Mouse (Mus musculus): ENCODE measurements around the gene 1110012L19Rik. TPM values are rescaled to one million over a fixed set of nuclear protein-coding genes. Genes with fewer than 3 reads are reported as not detected.
A peak's percentile ranks its signal among the peaks of the same experiment; 100 is the strongest.
"Not testable (repeated sequence)": the region's sequence is repeated elsewhere in the genome, so short reads cannot be mapped to it uniquely, and the experiment has no call there.

Gene 1110012L19Rik
- total RNA-seq (2021) = 10 to 100 TPM; 11.1 to 13.2 TPM

DNA sequence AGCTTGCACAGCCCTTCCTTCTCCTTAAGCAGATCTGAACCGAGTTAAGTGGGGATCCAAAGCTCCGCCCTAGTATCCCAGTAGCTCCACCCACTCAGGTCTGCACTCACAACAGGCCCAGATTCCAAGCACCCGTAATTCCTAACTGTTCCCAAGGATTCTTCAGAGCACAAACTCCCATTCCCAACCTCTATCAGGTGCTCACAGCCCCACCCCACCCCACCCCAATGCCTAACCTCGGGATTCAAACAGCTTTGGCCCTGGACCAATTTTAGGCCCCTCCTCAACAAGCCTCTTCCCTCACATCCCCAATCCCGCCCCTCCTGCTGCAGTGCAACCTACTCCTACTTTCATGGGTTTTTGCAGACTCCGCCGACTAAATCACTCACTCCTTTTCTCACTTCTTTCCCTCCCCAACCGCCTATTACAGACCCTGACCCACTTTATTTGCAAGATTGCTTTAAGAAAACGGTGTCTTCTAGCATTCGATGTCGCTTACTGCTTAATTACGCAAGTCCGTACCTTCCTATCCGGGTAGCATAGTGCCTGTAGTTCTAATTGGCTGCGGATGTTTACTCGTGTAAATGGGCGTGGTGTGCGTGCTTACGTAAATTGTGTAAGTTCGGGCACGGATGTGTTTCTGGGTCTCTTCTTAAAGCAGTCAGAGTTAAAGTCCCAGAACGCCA, at the start of gene 1110012L19Rik:
1110012L19Rik (plus strand) TSS at position 602 of the 686 bp plus-strand sequence.
- peak; percentile 63 for DNase-seq

DNA sequence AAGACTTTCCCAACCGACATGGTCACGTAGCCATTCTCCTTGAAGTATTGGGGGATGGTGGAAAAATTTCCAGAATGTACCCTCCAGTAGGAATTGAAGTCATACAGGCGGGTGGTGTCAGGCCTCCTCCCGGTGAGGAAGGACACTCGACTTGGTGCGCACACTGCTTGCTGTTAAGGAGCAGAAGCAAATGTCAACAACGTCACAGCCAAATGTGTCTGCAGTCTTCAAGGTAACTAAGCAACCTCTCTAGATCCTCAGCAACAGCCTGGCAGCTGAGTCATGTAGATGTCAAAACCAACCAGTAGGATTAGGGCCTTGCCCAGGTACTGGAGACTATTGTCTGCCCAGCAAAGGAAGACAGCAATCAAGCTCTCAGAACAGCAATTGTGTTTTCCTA, 22.7 kb upstream of the 1110012L19Rik start:
- no peak for DNase-seq

DNA sequence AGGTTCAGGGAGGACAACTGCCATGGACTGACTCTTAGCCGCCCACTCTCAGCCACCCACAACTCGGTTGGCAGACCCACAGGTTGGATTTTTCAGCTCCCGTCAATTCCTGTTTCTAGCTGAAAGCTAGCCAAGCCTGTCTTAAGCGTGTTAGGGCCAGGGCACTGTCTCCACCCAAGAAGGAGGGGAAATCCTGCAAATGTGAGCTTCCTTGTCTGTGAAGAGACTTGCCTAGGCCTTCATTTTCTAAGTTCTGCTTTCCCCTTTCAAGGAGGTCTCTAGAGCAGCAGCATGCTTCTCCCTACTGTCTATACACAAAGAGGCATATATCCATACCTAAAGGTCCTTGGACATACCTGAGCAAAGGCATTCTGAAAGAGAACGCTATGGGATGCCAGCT, 22.2 kb upstream of the 1110012L19Rik start:
- DNase-seq = no peak

DNA sequence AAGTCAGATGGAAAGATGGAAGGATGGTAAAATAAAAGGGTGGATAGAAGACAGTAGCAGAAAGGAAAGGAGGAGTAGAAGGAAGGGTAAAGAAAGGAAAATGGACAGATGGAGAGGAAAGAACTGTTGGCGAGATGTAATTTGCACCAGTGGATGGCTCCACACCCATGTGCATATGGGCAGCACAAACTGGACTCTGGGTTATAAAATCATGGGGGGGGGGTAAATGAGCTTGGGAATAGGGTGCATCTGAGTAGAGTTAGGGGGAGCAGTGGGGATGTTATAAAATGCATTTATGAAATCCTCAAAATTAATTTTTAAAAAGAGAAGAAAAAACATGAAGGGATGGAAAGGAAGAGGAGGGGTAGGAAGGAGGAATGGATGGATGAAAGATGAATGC, 21.5 kb upstream of the 1110012L19Rik start:
- no peak for DNase-seq

DNA sequence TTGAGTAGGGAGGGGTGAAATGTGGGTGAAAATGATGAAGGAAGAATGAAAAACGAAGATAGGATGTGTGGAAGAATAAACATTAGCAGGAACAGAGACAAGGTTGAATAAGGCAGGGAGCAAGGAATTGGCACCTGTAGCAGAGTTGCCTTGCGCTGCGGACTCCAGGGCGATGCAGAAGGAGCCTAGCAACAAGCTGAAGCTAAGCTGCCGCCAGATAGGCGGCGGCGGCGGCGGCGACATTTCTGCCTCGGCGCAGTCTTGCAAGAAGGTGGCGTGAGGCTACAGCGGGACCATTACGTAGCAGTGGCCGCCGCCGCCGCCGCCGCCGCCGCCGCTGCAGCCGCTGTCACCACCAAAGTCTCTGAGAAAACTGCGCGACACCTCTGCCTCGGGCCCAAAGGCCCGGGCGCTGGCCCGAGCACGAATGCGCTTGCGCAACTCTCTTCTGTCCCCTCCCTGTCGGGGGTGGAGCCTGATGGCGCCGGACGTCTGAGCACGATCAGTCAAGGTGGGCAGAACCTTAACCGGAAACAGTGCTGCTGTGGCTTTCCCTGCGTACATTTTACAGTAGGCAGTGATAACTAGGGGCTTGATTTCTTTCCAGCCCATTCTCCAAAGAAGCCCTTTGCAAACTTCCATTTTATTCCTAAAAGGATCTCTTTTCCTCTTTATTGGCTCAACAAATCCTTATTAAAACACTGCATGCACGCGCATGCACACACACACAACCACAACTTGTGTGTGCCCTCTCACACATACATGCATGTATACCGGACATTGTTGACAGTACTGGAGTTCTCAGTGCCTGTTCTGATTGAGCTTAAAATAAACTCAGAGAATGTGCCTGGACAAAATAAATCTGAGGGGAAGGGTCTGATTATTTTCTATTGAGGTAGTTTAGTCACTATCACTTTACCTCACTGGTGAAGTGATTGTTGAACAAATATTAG, 20.7 kb upstream of the 1110012L19Rik start, which contains the start of gene Ids:
Ids (minus strand) TSS at position 424 of the 953 bp plus-strand sequence.
- peak; percentile 88 for DNase-seq

DNA sequence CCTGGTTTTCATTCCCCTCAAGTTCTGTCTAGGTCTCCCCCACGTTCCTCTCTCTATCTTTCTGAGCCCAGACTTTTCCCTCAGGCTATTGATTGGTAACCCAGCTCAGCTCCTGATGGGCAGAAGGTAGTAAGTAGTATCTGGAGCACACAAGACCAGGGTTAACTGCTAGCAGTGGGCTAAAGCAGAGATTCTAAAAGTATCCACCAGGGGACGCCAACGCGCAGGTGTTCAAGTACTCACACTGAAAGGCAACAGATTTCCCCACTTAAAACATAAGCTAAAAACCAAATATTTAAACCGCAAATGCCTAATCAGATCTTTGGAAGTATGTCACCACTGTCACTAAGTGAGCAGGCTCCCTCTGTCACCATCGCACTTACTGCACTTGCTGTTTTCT, 15.9 kb upstream of the 1110012L19Rik start:
- DNase-seq = not testable (repeated sequence)

DNA sequence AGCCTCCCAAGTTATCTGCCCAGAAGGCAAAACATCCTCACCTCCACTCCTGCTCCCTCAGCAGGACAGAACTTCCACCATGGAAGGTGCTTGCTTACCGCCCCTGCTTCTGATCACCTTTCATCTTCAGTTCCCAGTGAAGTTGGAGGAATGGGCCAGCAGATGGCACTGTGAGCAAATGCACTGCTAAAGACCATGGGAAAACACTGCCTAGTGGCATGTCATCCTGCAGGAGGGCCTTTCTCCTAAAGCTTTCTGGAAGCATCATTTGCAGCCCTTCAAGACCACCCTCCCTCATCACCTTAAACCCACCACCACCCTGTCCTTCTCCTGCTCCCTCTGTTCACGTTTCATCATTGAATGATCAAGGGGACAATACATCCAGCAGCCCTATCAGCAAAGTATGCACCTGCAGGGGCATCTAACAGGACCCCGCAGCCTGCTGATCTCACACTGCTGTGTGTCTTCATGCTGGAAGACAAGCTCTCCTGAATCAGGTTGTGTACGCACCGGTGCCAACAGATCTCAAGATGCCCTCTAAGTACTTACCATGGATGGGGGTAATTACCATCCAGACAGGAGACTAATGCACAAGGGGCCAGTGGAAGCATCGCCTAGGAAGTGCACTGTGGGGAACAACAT, 11.1 kb upstream of the 1110012L19Rik start:
- DNase-seq = not testable (repeated sequence)

DNA sequence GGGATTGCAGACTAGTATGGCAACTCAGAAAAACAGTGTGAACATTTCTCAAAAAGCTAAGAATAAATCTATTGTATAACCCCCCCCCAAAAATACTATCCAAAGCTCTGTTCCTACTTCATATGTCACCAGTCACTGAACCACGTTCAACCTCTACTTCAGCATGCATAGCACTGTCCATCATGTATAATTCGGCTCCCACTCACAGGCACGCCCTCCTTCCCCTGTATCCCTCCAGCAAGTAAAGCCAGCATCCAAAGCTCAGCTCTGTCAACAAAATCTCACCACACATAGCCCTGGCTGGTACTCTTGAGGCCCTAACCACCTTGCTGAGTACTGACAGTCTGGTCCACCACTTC, 781 bp upstream of the 1110012L19Rik start:
- no peak for DNase-seq

DNA sequence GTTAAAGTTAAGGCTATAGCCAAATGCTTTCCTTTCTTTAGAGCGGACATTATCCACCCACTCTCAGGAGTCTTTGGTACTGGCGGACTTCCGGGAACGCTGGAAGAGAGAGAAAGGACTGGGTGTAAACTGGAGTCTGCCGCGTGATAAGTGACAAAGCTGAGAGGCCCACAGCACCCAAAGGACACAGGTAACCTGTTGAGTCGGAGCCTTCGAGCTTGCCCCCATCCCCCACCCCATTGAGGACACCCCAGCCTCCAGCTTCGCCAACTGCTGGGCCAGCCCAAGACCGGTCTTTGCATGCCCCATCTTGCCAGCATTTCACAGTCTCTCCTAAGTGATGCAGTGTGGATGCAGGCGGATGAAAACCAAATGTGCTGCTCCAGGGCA, 280 bp downstream of the 1110012L19Rik start:
- no peak for DNase-seq

DNA sequence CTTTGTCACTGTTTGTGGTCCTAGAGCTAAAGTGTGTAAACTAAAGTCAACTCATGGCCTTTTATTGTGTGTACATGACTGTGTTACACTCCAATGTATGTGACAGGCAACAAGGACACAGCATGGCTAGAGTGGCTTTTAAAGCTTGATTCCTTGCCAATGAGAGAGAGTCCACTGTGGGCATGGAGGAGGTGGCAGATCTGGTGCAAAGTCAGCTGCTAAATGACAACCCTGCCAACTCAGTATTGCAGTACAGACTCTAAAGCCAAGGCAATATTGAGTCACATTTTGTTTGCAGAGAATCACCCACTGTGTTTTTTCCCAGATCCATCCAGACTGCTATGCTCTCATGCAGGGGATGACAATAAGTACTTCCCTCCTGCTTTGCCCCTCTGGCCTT, 7.0 kb downstream of the 1110012L19Rik start:
- not testable (repeated sequence) for DNase-seq

DNA sequence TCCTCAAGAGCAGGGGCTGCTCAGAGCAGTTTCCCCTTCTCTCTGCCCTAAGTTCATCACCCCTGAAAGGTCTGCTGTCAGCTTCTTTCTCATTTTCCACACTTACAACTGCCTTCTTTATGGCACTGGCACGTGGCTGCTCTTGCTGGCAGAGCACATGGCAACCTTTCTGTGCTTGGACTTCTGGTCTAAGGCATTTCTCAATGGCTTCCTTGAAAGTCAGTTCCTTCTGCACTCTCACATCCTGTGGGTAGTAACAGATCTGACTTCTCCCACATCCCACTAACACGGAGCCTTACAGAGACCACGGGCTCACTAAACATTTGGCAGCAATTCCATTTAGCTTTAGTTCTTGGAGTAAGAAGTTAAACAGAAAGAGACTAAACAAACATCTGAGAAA, 39.8 kb downstream of the 1110012L19Rik start:
- not testable (repeated sequence) for DNase-seq

Other genes starting within 250 kb of the 1110012L19Rik start
- 10 to 100 TPM; 14.8 to 16.3 TPM for gene Ids, start 20.8 kb upstream of the 1110012L19Rik start, total RNA-seq (2021)
- gene Tmem185a, start 91.3 kb downstream of the 1110012L19Rik start, total RNA-seq (2021) = 10 to 100 TPM; 22.9 to 23.8 TPM

All from heart, postnatal 4 days (tissue).